In the genomic region with DNA sequence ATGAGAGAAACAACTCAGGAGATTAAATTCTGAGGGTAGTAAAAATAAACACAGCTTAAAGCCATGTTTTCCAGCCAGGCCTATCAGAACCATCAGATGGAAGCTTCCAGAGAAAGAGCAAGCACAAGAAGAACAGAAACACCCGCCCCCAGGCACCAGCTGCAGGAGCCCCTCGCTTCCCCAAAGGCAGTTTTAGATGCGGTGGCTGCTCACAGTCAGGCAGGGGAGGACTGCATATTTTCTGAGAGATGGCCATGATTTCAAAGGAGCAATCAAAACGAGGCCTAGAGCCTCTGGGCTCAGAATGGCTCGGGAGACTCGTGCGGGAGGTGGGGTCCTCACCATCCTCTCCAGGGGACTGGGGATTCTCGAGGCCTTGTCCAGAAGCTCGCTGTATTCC, we compare ENCODE assay signal across 7 mouse cellular contexts. TPM values are rescaled to one million over a fixed set of nuclear protein-coding genes. Genes with fewer than 3 reads are reported as not detected.
DNase-seq lines count a peak whose midpoint lies in the region.

No protein-coding gene starts in this region.

- peak; percentile 24 for DNase-seq in ovary, adult 18-20 months (ENCODE audit: low spot score)
- no peak for DNase-seq in ovary, postnatal 10 days (ENCODE audit: low spot score)
- peak; percentile 69 to 87 for DNase-seq in frontal cortex, postnatal 36 days (ENCODE audit: low spot score in 2 of 2)
- DNase-seq in left cerebral cortex, postnatal 10 days (ENCODE audit: extremely low spot score in 1 of 2, low spot score in 2 of 2): peak; percentile 73 to 75
- DNase-seq in telencephalon, adult 2 months (ENCODE audit: low read depth, low spot score): peak; percentile 88
- DNase-seq in gastrocnemius, postnatal 4 days (ENCODE audit: low spot score in 2 of 2): no peak
- no peak for DNase-seq in adrenal gland, postnatal 36 days

- intact Hi-C loops in left cerebral cortex, postnatal 10 days (cut with DNase I): loop anchor here (5.0 kb wide), 1 partner anchor 35 kb away; no protein-coding TSS in a partner anchor

RNA-seq across cellular contexts. Expression of a gene that starts 59.0 kb away (rescaled TPM):
- total RNA-seq in left cerebral cortex, postnatal 10 days (2021): 10 to 100 TPM; 16.4 TPM
- 1 to 10 TPM; 3.1 to 4.0 TPM for total RNA-seq in gastrocnemius, postnatal 4 days (2021)
- 1 to 10 TPM; 1.6 to 2.4 TPM for total RNA-seq in adrenal gland, postnatal 36 days (2021)

Comparison
In these comparisons a context has a peak if more than half of its experiments do, and no peak if none do; other contexts are left out.
1. DNase-seq: peak in ovary, adult 18-20 months (single experiment), frontal cortex, postnatal 36 days (2 of 2), left cerebral cortex, postnatal 10 days (2 of 2) and telencephalon, adult 2 months (single experiment); none in ovary, postnatal 10 days (single experiment), gastrocnemius, postnatal 4 days (0 of 2) and adrenal gland, postnatal 36 days (0 of 2).